Mouse (Mus musculus): ENCODE measurements around the gene Pced1b.
A peak's percentile ranks its signal among the peaks of the same experiment; 100 is the strongest.

GRCm38 (mm10) chr15:97246911-97247790 is at the start of gene Pced1b, which contains the start of gene Amigo2:
- TF ChIP-seq CTCF (IDR thresholded peaks at IDR 0.05; ENCODE audit: low read depth, low read length), result no peak
- peak; percentile 43; the same call in 1 of the 2 replicates for TF ChIP-seq POLR2A (IDR thresholded peaks at IDR 0.05; ENCODE audit: extremely low read depth, insufficient read depth, low read length)
